Mouse (Mus musculus): ENCODE measurements around the gene Suv39h1. TPM values are rescaled to one million over a fixed set of nuclear protein-coding genes. Genes with fewer than 3 reads are reported as not detected.
A peak's percentile ranks its signal among the peaks of the same experiment; 100 is the strongest.
"Not testable (repeated sequence)": the region's sequence is repeated elsewhere in the genome, so short reads cannot be mapped to it uniquely, and the experiment has no call there.

The Suv39h1 gene
- polyA plus RNA-seq, 1 experiment from 2014 or later, result 28.6 TPM

- Histone ChIP-seq H3K9ac (ENCODE audit: low read depth, low read length) (peak overlapping the region; percentile 76), H3K4me3 (ENCODE audit: low read depth, low read length) (peak overlapping the region; percentile 71), H3K27me3 (ENCODE audit: control insufficient read depth, insufficient read depth, low read depth, low read length) (no peaks in the 10 kb centered on the region), H3K4me2 (ENCODE audit: low read depth, low read length) (peak overlapping the region; percentile 64), H3K36me3 (ENCODE audit: control insufficient read depth, insufficient read depth) (peaks cover 9% of the 10 kb centered on the region), H3K27ac (ENCODE audit: low read length) (peak overlapping the region; percentile 79), H3K9me3 (replicated peaks; ENCODE audit: control insufficient read depth, low read length) (no peaks in the 10 kb centered on the region), H3K4me1 (ENCODE audit: control insufficient read depth, low read depth, low read length) (peaks cover 10% of the 10 kb centered on the region)
- peak; percentile 33 for ATAC-seq (ENCODE audit: low read depth)
- WGBS (ENCODE audit: insufficient replicate concordance), result 16% methylated on average over 54 of the region's 64 CpGs
These were observed 605 bp downstream of the Suv39h1 start for GRCm38 (mm10) chrX:8073881-8074429.

GRCm38 (mm10) chrX:8069166-8069565 lies 5.4 kb downstream of the Suv39h1 start:
- H3K9ac ChIP-seq (ENCODE audit: low read depth, low read length), result no peak overlapping the region
- no peak overlapping the region for H3K4me3 ChIP-seq (ENCODE audit: low read depth, low read length)
- peaks cover 12% of the 10 kb centered on the region for H3K36me3 ChIP-seq (ENCODE audit: control insufficient read depth, insufficient read depth)
- H3K4me1 ChIP-seq (ENCODE audit: control insufficient read depth, low read depth, low read length), result no peaks in the 10 kb centered on the region; the same call in none of the 2 replicates
- WGBS (ENCODE audit: insufficient replicate concordance), result 82% methylated on average over 1 of the region's 1 CpGs
- no peak overlapping the region for H3K27ac ChIP-seq (ENCODE audit: low read length)
- H3K9me3 ChIP-seq (replicated peaks; ENCODE audit: control insufficient read depth, low read length), result no peaks in the 10 kb centered on the region
- no peaks in the 10 kb centered on the region for H3K27me3 ChIP-seq (ENCODE audit: control insufficient read depth, insufficient read depth, low read depth, low read length)
- no peak for ATAC-seq (ENCODE audit: low read depth)
- H3K4me2 ChIP-seq (ENCODE audit: low read depth, low read length), result no peak overlapping the region

- H3K4me2 ChIP-seq (ENCODE audit: low read depth, low read length); H3K27me3 ChIP-seq (ENCODE audit: control insufficient read depth, insufficient read depth, low read depth, low read length); H3K4me3 ChIP-seq (ENCODE audit: low read depth, low read length); H3K9me3 ChIP-seq (replicated peaks; ENCODE audit: control insufficient read depth, low read length); H3K9ac ChIP-seq (ENCODE audit: low read depth, low read length); H3K4me1 ChIP-seq (ENCODE audit: control insufficient read depth, low read depth, low read length); H3K36me3 ChIP-seq (ENCODE audit: control insufficient read depth, insufficient read depth); ATAC-seq (ENCODE audit: low read depth); H3K27ac ChIP-seq (ENCODE audit: low read length): not testable (repeated sequence)
- WGBS (ENCODE audit: insufficient replicate concordance), result 61% methylated on average over 7 of the region's 8 CpGs
These were observed 23.3 kb downstream of the Suv39h1 start for GRCm38 (mm10) chrX:8051044-8051781.

GRCm38 (mm10) chrX:8033009-8033408 lies 41.6 kb downstream of the Suv39h1 start:
- H3K4me1 ChIP-seq (ENCODE audit: control insufficient read depth, low read depth, low read length), result no peaks in the 10 kb centered on the region
- H3K27me3 ChIP-seq (ENCODE audit: control insufficient read depth, insufficient read depth, low read depth, low read length), result no peaks in the 10 kb centered on the region
- ATAC-seq (ENCODE audit: low read depth), result no peak
- no peaks in the 10 kb centered on the region for H3K36me3 ChIP-seq (ENCODE audit: control insufficient read depth, insufficient read depth)
- no peaks in the 10 kb centered on the region for H3K9me3 ChIP-seq (replicated peaks; ENCODE audit: control insufficient read depth, low read length)
- no peak overlapping the region for H3K4me3 ChIP-seq (ENCODE audit: low read depth, low read length)
- 54% methylated on average over 1 of the region's 1 CpGs for WGBS (ENCODE audit: insufficient replicate concordance)
- H3K27ac ChIP-seq (ENCODE audit: low read length), result no peak overlapping the region
- no peak overlapping the region for H3K4me2 ChIP-seq (ENCODE audit: low read depth, low read length)
- no peak overlapping the region for H3K9ac ChIP-seq (ENCODE audit: low read depth, low read length)

GRCm38 (mm10) chrX:8026811-8027210 lies 47.7 kb downstream of the Suv39h1 start:
- no peak for ATAC-seq (ENCODE audit: low read depth)
- no peaks in the 10 kb centered on the region for H3K27me3 ChIP-seq (ENCODE audit: control insufficient read depth, insufficient read depth, low read depth, low read length)
- H3K36me3 ChIP-seq (ENCODE audit: control insufficient read depth, insufficient read depth), result no peaks in the 10 kb centered on the region
- H3K4me1 ChIP-seq (ENCODE audit: control insufficient read depth, low read depth, low read length), result no peaks in the 10 kb centered on the region
- 32% methylated on average over 4 of the region's 4 CpGs for WGBS (ENCODE audit: insufficient replicate concordance)
- no peak overlapping the region for H3K4me3 ChIP-seq (ENCODE audit: low read depth, low read length)
- no peak overlapping the region for H3K4me2 ChIP-seq (ENCODE audit: low read depth, low read length)
- no peak overlapping the region for H3K27ac ChIP-seq (ENCODE audit: low read length)
- H3K9ac ChIP-seq (ENCODE audit: low read depth, low read length), result no peak overlapping the region
- H3K9me3 ChIP-seq (replicated peaks; ENCODE audit: control insufficient read depth, low read length), result no peaks in the 10 kb centered on the region

GRCm38 (mm10) chrX:8024795-8025194 lies 49.8 kb downstream of the Suv39h1 start:
- H3K27ac ChIP-seq (ENCODE audit: low read length), result no peak overlapping the region
- no peak overlapping the region for H3K4me2 ChIP-seq (ENCODE audit: low read depth, low read length)
- H3K9me3 ChIP-seq (replicated peaks; ENCODE audit: control insufficient read depth, low read length), result no peaks in the 10 kb centered on the region
- no peak overlapping the region for H3K4me3 ChIP-seq (ENCODE audit: low read depth, low read length)
- no peak overlapping the region for H3K9ac ChIP-seq (ENCODE audit: low read depth, low read length)
- no peaks in the 10 kb centered on the region for H3K27me3 ChIP-seq (ENCODE audit: control insufficient read depth, insufficient read depth, low read depth, low read length)
- WGBS (ENCODE audit: insufficient replicate concordance), result 44% methylated on average over 2 of the region's 2 CpGs
- no peaks in the 10 kb centered on the region for H3K36me3 ChIP-seq (ENCODE audit: control insufficient read depth, insufficient read depth)
- no peaks in the 10 kb centered on the region for H3K4me1 ChIP-seq (ENCODE audit: control insufficient read depth, low read depth, low read length)
- ATAC-seq (ENCODE audit: low read depth), result no peak

- Histone ChIP-seq H3K4me2 (ENCODE audit: low read depth, low read length) (no peak overlapping the region), H3K9me3 (replicated peaks; ENCODE audit: control insufficient read depth, low read length) (no peaks in the 10 kb centered on the region), H3K27ac (ENCODE audit: low read length) (no peak overlapping the region), H3K27me3 (ENCODE audit: control insufficient read depth, insufficient read depth, low read depth, low read length) (no peaks in the 10 kb centered on the region), H3K4me3 (ENCODE audit: low read depth, low read length) (no peak overlapping the region), H3K4me1 (ENCODE audit: control insufficient read depth, low read depth, low read length) (no peaks in the 10 kb centered on the region), H3K36me3 (ENCODE audit: control insufficient read depth, insufficient read depth) (no peaks in the 10 kb centered on the region), H3K9ac (ENCODE audit: low read depth, low read length) (no peak overlapping the region)
- no peak for ATAC-seq (ENCODE audit: low read depth)
- WGBS (ENCODE audit: insufficient replicate concordance), result 68% methylated on average over 2 of the region's 2 CpGs
These were observed 54.3 kb downstream of the Suv39h1 start for GRCm38 (mm10) chrX:8020111-8020778.

- Histone ChIP-seq H3K4me2 (ENCODE audit: low read depth, low read length) (no peak within 1 kb of the TSS), H3K27ac (ENCODE audit: low read length) (no peak within 1 kb of the TSS), H3K9ac (ENCODE audit: low read depth, low read length) (no peak within 1 kb of the TSS), H3K36me3 (ENCODE audit: control insufficient read depth, insufficient read depth) (no peaks in the 10 kb centered on the region), H3K9me3 (replicated peaks; ENCODE audit: control insufficient read depth, low read length) (no peaks in the 10 kb centered on the region), H3K4me3 (ENCODE audit: low read depth, low read length) (no peak within 1 kb of the TSS), H3K4me1 (ENCODE audit: control insufficient read depth, low read depth, low read length) (no peaks in the 10 kb centered on the region), H3K27me3 (ENCODE audit: control insufficient read depth, insufficient read depth, low read depth, low read length) (no peaks in the 10 kb centered on the region)
- WGBS (ENCODE audit: insufficient replicate concordance), result 26% methylated on average over 2 of the region's 2 CpGs
- no peak for ATAC-seq (ENCODE audit: low read depth)
These were observed 56.3 kb downstream of the Suv39h1 start, which contains the start of gene Glod5 for GRCm38 (mm10) chrX:8018286-8018685. Glod5 (minus strand) TSS chrX:8018492.

- 4% methylated on average over 5 of the region's 5 CpGs for WGBS (ENCODE audit: insufficient replicate concordance)
- no peak overlapping the region for H3K9ac ChIP-seq (ENCODE audit: low read depth, low read length)
- H3K4me2 ChIP-seq (ENCODE audit: low read depth, low read length), result no peak overlapping the region
- no peaks in the 10 kb centered on the region for H3K36me3 ChIP-seq (ENCODE audit: control insufficient read depth, insufficient read depth)
- no peak overlapping the region for H3K4me3 ChIP-seq (ENCODE audit: low read depth, low read length)
- no peaks in the 10 kb centered on the region for H3K9me3 ChIP-seq (replicated peaks; ENCODE audit: control insufficient read depth, low read length)
- H3K27me3 ChIP-seq (ENCODE audit: control insufficient read depth, insufficient read depth, low read depth, low read length), result no peaks in the 10 kb centered on the region
- no peak overlapping the region for H3K27ac ChIP-seq (ENCODE audit: low read length)
- H3K4me1 ChIP-seq (ENCODE audit: control insufficient read depth, low read depth, low read length), result no peaks in the 10 kb centered on the region
- no peak for ATAC-seq (ENCODE audit: low read depth)
These were observed 57.4 kb downstream of the Suv39h1 start for GRCm38 (mm10) chrX:8017142-8017541.
